Comparison of ENCODE assay signal across 30 mouse cellular contexts in the genomic region with DNA sequence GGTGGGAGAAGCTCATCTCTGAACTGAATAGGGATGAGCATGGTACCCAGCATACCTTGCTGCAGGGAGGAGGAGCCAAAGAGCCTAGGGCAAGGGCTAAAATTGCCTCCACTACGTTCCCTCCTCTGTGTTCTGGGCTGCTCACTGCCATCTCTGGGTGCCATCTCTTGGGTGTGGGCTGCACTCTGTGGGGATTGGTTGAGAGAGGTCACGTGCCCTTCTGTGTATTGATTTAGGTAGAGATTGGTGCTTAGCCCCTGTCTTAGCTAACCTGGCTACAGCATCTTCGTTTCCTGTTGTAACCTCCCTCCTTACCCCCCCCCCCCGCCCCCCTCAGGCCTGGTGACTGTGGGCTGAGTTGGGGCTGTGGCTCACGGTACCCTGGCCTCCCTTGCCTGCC.
"Had no signal": no experiment of that assay in that cellular context is flagged by ENCODE, and none has a peak within 500 bp of the region (broad histone marks: within the 10 kb centered on the region; RNA-seq: fewer than 3 reads in every experiment).

No protein-coding gene starts in this region.

- H3K4me1 ChIP-seq: limb, embryonic 10.5 days; limb, embryonic 12.5 days; limb, embryonic 13.5 days; limb, embryonic 15.5 days; liver, embryonic 12.5 days; liver, embryonic 13.5 days; liver, embryonic 15.5 days; lung, embryonic 15.5 days; megakaryocyte, embryonic 14.5 days; midbrain, embryonic 10.5 days; midbrain, embryonic 15.5 days; neural tube, embryonic 12.5 days had no signal

- H3K4me3 ChIP-seq: limb, embryonic 10.5 days; limb, embryonic 12.5 days; limb, embryonic 13.5 days; limb, embryonic 15.5 days; liver, embryonic 12.5 days; liver, embryonic 13.5 days; liver, embryonic 15.5 days; lung, embryonic 15.5 days; megakaryocyte, embryonic 14.5 days; midbrain, embryonic 10.5 days; midbrain, embryonic 12.5 days; midbrain, embryonic 13.5 days; midbrain, embryonic 15.5 days; myocyte; neural tube, embryonic 12.5 days had no signal

- H3K36me3 ChIP-seq: limb, embryonic 10.5 days; limb, embryonic 12.5 days; limb, embryonic 13.5 days; limb, embryonic 15.5 days; liver, embryonic 12.5 days; liver, embryonic 13.5 days; liver, embryonic 15.5 days; lung, embryonic 15.5 days; midbrain, embryonic 10.5 days; midbrain, embryonic 12.5 days; neural tube, embryonic 12.5 days had no signal

- H3K9ac ChIP-seq: limb, embryonic 12.5 days; limb, embryonic 13.5 days; limb, embryonic 15.5 days; liver, embryonic 12.5 days; liver, embryonic 13.5 days; liver, embryonic 14.5 days; liver, embryonic 15.5 days; liver, postnatal 0 days; lung, embryonic 14.5 days; lung, embryonic 15.5 days; midbrain, embryonic 12.5 days; midbrain, embryonic 13.5 days; midbrain, embryonic 15.5 days; neural tube, embryonic 12.5 days had no signal

- DNase-seq: left cerebral cortex, postnatal 4 days; liver; liver, embryonic 13.5 days; liver, postnatal 0 days; lung, adult 18-20 months; lung, adult 2 months; lung, embryonic 14.5 days; lung, postnatal 10 days; lung, postnatal 14 days; lung, postnatal 36 days; lung, postnatal 4 days; midbrain, embryonic 14.5 days had no signal

- H3K4me2 ChIP-seq: limb, embryonic 12.5 days; limb, embryonic 13.5 days; limb, embryonic 15.5 days; liver, embryonic 11.5 days; liver, embryonic 12.5 days; liver, embryonic 13.5 days; liver, embryonic 15.5 days; lung, embryonic 14.5 days; lung, embryonic 15.5 days; midbrain, embryonic 11.5 days; midbrain, embryonic 12.5 days; midbrain, embryonic 13.5 days; midbrain, embryonic 15.5 days; neural tube, embryonic 12.5 days had no signal

- H3K27me3 ChIP-seq: limb, embryonic 12.5 days; limb, embryonic 13.5 days; limb, embryonic 15.5 days; liver, embryonic 13.5 days; liver, embryonic 15.5 days; lung, embryonic 15.5 days; midbrain, embryonic 12.5 days; midbrain, embryonic 13.5 days; midbrain, embryonic 15.5 days; neural tube, embryonic 12.5 days had no signal

- H3K27ac ChIP-seq: limb, embryonic 10.5 days; limb, embryonic 12.5 days; limb, embryonic 13.5 days; limb, embryonic 15.5 days; liver, embryonic 12.5 days; liver, embryonic 13.5 days; liver, embryonic 14.5 days; liver, embryonic 15.5 days; lung, embryonic 15.5 days; macrophage; midbrain, embryonic 10.5 days; midbrain, embryonic 12.5 days; midbrain, embryonic 13.5 days; midbrain, embryonic 15.5 days; neural tube, embryonic 12.5 days had no signal

- H3K9me3 ChIP-seq: limb, embryonic 10.5 days; limb, embryonic 12.5 days; limb, embryonic 13.5 days; limb, embryonic 15.5 days; liver, embryonic 12.5 days; liver, embryonic 13.5 days; liver, embryonic 15.5 days; lung, embryonic 15.5 days; megakaryocyte, embryonic 14.5 days; midbrain, embryonic 12.5 days; midbrain, embryonic 13.5 days; midbrain, embryonic 15.5 days; neural tube, embryonic 12.5 days had no signal
